Mouse (Mus musculus): Measurements from ENCODE around the gene Ankrd33b.

DNA sequence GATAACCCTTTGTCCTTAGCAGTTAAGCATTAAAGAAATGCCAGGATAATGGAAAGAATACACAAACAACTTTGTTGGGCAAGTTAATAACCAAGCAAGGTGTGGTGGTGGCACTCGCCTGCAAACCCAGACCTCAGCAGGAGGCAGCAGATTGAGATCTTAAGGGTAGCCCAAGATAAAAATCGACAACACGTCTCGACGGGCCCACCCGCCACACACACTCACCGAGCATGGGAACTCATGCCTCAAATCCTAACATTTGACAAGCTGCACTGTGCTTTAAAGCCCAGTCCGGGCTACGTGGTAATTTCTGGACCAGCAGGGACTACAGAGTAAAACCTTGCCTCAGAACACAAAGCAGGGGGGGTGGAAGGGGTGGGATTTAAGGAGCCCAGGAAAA lies 22.2 kb downstream of the Ankrd33b start:
- TF ChIP-seq CTCF (IDR thresholded peaks at IDR 0.05; ENCODE audit: extremely low read depth, insufficient read depth, insufficient read length, insufficient replicate concordance) = no peak
- TF ChIP-seq POLR2A (IDR thresholded peaks at IDR 0.05; ENCODE audit: low read depth, low read length) = no peak
